Mouse (Mus musculus): Measurements from ENCODE around the gene Gja6.

DNA sequence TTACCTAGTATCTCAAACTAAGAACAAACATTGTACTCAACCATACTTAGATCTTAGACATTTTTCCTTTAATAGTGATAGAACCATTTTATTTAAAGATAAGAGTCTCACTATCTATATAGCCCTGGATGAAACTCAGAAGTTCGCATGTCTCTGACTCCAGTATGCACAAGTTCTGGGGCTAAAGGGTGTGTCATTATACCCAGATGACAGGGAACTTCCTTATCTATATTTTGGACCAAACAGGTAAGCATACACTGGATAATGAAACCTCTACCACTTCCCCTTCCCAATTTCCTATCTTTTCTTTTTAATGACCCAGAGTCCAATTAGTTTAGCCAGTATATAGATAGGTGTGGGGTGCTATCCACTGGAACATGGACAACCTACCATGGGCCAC, 22.0 kb upstream of the Gja6 start:
- TF ChIP-seq GATA1 (IDR thresholded peaks at IDR 0.05; ENCODE audit: low read length): no peak
- no peak for TF ChIP-seq TAL1 (IDR thresholded peaks at IDR 0.05; ENCODE audit: low read length)
